Mouse (Mus musculus) heart, postnatal 14 days (tissue): ENCODE measurements around the gene Atp6v0b. TPM values are rescaled to one million over a fixed set of nuclear protein-coding genes. Genes with fewer than 3 reads are reported as not detected.
A peak's percentile ranks its signal among the peaks of the same experiment; 100 is the strongest.

Experiments used
- DNase-seq, 2 experiments: peaks; one replicate each; pipeline ENCODE4 v3.0.0; 2021 to 2022
- intact Hi-C: fragments of 180-260 bp; cut with DNase I; formaldehyde crosslinking; loops from one replicate; pipeline ENCODE4 v1.15.1; 2025
- long read RNA-seq, 2 experiments: library from polyadenylated mRNA; stranded (forward); transcript quantifications; one replicate each; pipeline ENCODE4 v2.0.0; 2021
- total RNA-seq, 2 experiments: library from RNA; stranded (reverse); gene quantifications; 2 replicates each; pipeline ENCODE4 v1.2.3; 2021

Gene Atp6v0b
- 100 to 1,000 TPM; 128 to 129 TPM for total RNA-seq
- long read RNA-seq, experiment 1, transcript Atp6v0b-201 (8 exons, 1,000 nt) = major isoform, 205 of 249 reads
- long read RNA-seq, experiment 1, partial matches to known transcripts = 28 of 249 reads
- long read RNA-seq, experiment 1, other reads (novel, unspliced or antisense) = 15 of 249 reads
- long read RNA-seq, experiment 2, transcript Atp6v0b-201 (8 exons, 1,000 nt) = major isoform, 150 of 184 reads
- long read RNA-seq, experiment 2, partial matches to known transcripts = 17 of 184 reads
- long read RNA-seq, experiment 2, other reads (novel, unspliced or antisense) = 16 of 184 reads

- DNase-seq = peak; percentile 95 to 96
- intact Hi-C loops = no loop called here
These were observed at the start of gene Atp6v0b for GRCm38 (mm10) chr4:117887133-117887532. Gene Atp6v0b, minus strand, starts transcription at chr4:117887333.

GRCm38 (mm10) chr4:117934081-117934480, 46.9 kb upstream of the Atp6v0b start:
- DNase-seq = no peak
- intact Hi-C loops = no loop called here

DNA sequence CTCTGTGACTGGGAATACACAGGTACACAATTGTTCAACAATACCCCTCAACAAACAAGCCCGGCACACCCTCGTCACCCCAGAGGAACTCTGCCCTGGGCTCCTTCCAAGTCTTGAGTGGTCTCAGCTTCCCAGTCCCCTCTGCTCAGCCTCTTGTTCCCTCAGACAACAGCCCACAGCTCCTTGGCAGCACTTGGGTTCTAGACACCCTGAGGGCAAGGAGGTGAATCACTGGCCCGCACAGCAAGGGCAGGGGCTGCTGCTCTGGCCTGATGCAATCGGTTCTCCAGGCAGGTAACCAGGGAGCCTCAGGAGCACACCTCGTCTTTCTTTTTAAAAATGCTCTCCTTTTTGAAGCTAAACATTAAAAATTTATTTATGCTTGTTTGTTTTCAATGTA, 46.1 kb upstream of the Atp6v0b start:
- DNase-seq = no peak
- intact Hi-C loops = no loop called here

- intact Hi-C loops = loop anchor here (5.0 kb wide), 2 partner anchors 102 to 133 kb away; no protein-coding TSS in a partner anchor
- DNase-seq = peak; percentile 24 to 27
These were observed 42.3 kb upstream of the Atp6v0b start, which contains the start of gene Artn for GRCm38 (mm10) chr4:117929391-117929881. Gene Artn, minus strand, starts transcription at chr4:117929763.

DNA sequence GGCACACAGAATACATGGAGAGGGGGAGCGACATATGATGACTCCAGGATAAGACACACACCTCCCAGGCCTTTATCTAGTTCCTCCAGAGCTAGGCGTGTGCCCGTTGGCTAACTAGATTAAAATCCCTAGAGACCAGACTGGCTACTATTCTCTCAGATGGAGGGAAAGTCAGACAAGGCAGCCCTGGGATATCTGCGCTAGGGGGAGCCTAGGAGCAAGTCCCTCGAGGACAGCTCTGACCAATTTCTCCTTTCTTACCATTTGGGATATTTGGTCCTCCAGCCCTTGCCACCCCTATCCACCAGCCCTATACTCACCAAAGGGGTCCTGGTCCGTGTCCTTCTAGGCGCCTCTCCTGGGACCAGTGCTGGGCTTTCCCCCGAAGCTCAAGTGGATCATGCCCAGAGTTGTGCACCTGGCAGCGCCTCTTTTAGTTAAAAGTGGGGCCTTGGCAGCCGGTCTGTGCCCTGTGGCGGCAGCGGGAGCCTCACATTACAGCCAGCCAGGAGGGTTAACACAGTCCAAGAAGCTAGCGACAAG, 41.6 kb upstream of the Atp6v0b start:
- peak; percentile 43 to 63 for DNase-seq
- intact Hi-C loops = loop anchor here (1.0 to 5.0 kb wide), 3 partner anchors 101 to 155 kb away; no protein-coding TSS in a partner anchor

DNA sequence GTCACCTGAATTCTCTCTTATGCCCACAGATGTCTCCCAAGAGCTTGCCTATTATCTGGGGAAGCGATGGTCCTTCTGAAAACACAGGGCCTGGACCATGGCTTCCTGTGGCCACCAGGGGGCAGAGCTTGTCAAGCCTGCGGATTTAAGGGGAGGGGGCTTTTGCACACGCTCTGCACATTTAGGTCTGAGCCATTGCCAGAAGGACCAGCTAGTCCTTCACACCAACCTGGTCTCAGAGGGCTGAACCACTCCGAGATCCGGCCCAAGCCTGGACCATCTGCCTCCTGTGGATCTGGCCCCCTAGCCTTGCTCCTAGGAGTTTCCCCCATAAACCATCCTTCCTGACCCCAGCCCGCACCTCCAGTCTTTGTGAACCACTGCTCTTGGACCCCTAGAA, 41.1 kb upstream of the Atp6v0b start:
- intact Hi-C loops = loop anchor here (1.0 to 5.0 kb wide), 3 partner anchors 101 to 155 kb away; no protein-coding TSS in a partner anchor
- peak; percentile 30 to 39 for DNase-seq

DNA sequence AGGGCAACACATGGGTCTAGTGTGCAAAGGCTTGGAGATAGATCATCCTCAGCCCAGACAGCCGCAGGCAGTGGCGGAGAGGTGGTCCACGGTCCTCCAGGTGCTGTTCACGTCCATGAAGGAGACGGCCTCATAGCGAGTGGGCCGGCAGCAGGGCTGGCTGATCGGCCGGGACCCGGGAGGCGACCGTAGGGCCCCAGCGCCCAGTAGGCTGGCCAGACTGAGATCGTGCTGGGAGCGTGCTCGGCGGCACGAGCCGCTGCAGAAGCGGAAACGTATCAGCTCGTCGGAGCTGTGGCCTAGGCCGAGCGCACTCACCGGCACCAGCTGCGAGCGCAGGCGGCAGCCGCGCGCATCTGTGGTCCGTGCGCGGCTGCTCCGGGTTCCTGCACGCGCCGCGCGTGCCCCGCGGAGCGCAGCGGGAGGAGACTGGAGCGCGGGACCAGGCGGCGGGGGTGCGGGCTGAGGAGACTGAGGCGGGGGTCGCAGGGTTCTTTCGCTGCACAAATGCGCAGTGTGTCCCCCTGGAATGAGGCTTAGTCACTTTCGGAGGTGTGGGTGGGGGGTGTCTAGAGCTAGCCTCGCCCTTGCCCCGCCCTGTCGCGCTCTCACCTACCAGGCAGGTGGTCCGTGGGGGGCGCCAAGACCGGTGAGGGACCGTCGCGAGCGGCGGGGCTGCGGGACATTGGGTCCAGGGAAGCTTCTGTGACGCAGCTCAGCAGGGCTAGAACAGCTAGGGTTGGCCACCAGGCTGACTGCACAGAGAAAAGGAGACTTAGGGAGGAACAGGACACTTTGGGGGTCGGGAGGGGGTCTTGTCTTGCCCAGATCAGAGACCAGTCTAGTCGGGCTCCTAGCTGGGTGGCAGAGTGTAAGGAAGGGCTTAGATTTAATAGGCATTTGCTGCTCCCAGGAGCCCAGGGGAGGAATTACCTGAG, 39.7 kb upstream of the Atp6v0b start:
- intact Hi-C loops = loop anchor here (5.0 kb wide), 2 partner anchors 100 to 135 kb away; no protein-coding TSS in a partner anchor
- DNase-seq = peak; percentile 51 to 54

DNA sequence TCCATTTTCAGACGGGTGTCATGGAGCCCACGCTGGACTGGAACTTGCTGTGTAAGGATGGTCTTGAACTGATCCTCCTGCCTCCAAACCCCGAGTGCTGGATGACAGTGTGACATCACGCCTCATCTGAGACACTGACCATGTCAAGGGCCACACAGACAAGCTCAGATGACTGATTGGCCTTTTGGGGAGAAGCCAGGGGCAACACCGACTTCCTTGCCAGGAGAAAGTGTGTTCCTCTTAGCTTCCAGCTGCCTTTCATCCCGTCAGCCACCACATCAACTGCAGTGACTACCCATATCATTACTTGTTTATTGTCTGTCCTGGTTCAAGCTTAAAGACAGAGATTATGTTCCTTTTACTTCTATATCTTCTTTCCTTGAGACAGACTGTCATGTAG, 37.8 kb upstream of the Atp6v0b start:
- intact Hi-C loops = loop anchor here (5.0 kb wide), 2 partner anchors 98 to 137 kb away; no protein-coding TSS in a partner anchor
- no peak for DNase-seq

GRCm38 (mm10) chr4:117923450-117923849, 36.3 kb upstream of the Atp6v0b start:
- DNase-seq = no peak
- intact Hi-C loops = no loop called here

DNA sequence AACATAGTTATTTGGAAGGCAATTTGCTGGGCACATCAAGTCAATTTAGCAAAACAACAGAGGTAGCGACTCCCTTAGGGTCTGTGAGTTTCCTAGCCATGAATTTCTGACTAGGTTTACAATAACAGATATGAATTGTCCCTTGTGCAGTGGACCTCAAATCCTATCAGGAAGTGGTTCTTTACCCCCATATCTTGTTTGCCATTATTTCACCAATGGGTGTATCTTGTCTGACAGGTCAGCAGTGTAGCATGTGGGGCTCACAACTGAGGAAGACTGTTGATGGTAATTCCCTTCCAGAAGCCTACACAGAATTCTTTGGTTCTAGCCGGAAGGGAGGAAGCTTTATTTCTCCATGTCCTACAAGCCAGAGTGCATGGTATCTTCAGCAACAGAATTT, 34.2 kb upstream of the Atp6v0b start:
- no peak for DNase-seq
- intact Hi-C loops = no loop called here

DNA sequence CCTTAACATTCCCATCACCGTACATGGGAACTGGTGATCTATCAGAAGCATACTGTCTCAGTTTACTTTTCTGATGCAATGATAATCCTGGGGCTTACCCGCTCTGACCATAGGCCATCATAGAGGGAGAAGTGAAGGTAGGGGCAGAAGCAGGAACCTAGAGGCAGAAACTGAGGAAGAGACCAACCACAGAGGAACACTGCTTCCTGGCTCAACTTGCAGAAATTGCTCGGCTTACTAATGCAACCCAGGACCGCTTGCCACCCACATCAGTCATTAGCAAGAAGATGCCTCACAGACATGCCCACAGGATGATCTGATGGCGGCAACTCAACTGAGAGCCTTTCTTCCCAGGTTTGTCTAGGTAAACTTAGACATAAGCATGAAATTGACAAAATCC, 31.6 kb upstream of the Atp6v0b start:
- DNase-seq = no peak
- intact Hi-C loops = no loop called here

DNA sequence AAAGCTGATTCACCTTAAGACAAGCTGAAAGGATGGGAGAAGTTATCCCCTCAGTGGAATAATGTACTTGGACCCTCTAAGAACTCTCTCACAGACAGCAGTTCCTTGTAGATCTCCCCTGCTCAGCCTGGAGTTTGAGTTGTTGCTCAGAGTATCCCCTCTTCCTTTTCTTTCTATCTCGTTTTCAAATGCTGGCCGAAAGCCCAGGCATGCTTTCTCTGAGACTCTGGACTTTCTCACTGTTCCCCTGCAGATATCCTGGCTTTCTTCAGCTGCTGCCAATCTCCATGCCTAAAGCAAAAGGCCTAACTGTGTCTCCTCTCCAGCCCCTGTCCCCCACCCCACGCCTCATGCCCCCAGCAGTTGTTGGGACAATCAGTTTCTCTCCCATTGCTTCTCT, 31.1 kb upstream of the Atp6v0b start:
- DNase-seq = peak in 1 of 2 experiments; percentile 44
- intact Hi-C loops = no loop called here

DNA sequence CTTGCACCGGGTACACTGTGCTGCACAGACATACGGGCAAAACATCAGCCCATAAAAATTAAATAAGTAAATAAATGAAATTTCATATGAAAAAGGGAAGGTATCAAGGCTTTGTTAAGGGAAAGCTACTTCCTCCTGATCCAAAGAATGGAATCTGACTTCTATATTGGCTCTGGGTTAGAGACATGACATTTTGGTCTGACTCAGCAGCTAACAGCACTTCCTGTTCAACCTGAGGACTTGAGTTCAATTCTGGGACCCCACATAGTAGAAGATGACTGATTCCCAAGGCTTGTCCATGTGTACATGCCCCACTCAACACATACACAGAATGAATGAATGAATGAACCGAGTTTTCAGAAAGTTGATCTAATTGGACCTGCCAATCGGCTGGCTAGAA, 30.7 kb upstream of the Atp6v0b start:
- intact Hi-C loops = no loop called here
- DNase-seq = no peak

- intact Hi-C loops = no loop called here
- no peak for DNase-seq
These were observed 30.3 kb upstream of the Atp6v0b start for GRCm38 (mm10) chr4:117917402-117917801.

DNA sequence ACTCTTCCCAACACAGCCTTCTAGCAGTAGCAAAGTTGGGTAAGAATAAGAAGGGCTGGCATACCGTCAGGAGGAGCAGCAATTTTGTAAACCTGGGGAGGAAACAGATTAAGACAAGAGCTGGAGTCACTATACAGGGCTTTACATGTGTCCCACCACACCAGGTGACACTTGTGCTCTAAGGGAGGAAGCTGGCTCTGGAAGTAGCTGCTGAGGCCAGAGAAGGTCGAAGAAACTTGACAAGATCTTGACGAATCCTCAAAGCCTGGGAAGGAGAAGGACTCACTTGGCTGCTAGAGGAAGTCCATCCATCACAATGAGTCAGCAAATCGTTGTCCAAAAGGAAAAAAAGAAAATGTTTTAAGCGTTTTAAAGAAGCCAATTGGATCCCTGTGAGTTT, 29.3 kb upstream of the Atp6v0b start:
- DNase-seq = no peak
- intact Hi-C loops = no loop called here

DNA sequence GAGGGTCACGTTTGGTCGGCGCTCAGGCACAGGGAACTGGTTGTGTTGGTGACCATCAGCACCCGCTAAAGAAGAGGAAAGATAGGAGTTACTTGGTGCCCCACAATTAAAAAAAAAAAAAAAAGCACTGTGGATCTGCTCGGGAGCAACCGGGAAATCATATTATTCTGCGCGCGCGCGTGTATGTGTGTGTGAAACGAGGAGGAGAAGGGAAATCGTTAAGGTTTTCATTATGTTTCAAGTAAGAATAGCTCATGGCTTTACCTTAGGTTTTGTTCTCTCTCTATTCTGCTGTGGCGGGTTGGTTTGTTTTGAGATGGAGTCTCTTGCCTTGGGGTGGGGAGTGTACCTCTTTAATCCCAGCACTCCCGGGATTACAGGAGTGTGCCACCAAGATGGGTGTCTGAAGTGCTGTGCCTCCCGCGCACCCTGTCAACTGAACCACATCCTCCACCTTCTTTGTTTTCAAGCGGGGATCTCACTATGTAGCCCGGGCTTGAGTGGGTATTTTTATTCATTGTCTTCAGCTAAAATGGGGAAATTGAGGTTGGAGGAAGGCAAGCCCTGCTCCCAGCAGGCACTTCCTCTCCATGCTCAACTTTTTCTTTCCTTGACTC, 28.5 kb upstream of the Atp6v0b start:
- DNase-seq = no peak
- intact Hi-C loops = loop anchor here (2.0 kb wide), 1 partner anchor 23 kb away; the partner anchor contains the start of gene Dph2

DNA sequence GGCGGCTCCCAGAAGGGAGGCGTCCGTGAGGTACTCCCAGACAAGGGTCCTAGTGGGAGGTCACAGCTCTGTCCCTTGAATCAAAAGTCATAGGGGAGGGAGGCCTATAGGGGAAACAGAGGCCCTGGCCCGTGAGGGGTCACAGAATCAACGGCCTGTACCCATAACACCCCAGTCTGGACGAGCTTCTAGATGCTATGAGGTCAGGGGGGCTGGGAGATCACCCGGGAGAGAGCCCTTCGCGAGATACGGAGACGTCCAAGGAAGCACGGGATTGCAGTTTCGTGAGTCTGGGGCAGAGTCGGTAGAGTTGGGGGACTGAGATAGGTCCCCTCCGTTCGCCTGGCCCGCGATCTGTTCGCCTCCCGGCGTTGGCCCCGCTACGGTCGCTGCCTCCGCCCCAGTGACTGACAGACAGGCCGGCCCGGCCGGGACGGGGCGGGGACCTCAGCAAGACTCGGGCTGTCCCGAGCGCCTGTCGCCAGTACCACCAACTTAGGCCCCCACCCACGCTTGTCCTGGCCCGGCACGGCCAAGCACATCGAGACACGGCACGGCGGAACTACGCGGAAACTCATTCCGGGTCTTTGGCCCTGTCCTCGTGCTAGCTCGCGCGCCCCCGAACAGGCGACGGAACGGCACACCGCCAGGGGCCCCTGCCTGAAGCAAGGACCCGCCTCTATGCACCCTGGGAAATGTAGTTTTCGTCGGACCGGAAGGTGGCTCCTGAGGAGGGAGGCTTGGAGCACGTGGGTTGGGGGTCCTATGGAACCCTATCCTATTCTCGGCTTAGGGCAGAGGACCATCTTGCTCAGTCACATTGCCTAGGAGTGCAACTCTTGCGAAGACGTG, 27.7 kb upstream of the Atp6v0b start, which contains the start of gene Ipo13:
Gene Ipo13, minus strand, starts transcription at position 409 of the 852 bp plus-strand sequence.
- peak; percentile 92 to 94 for DNase-seq
- intact Hi-C loops = loop anchor here (2.0 kb wide), 1 partner anchor 22 kb away; the partner anchor contains the start of gene Dph2

GRCm38 (mm10) chr4:117914031-117914430, 26.9 kb upstream of the Atp6v0b start:
- intact Hi-C loops = loop anchor here (2.0 kb wide), 1 partner anchor 21 kb away; the partner anchor contains the start of gene Dph2
- peak in 1 of 2 experiments; percentile 29 for DNase-seq

DNA sequence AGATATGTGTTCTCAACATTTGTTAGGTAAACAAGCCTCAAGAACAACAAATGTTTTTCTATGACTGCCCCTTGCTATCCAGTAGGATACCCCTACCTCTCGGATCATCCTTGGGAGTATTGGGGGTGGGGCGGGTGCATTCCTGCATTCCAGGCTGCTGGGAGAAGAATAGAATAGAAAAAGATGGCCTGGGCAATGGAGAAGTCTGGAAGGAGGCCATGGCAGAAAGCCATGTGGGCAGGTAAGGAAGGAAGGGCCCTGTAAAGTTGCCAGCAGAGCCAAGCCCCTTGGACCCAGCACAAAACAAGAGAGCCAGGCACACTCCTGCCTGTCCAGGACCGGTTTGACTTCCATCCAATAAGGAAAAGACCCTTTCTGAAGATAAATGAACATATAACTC, 26.3 kb upstream of the Atp6v0b start:
- intact Hi-C loops = no loop called here

More for the DNA sequence above, 26.3 kb upstream of the Atp6v0b start:
- peak; percentile 30 to 51 for DNase-seq
